Mouse (Mus musculus) heart, postnatal 0 days (tissue): ENCODE results near the gene Adm. TPM values are rescaled to one million over a fixed set of nuclear protein-coding genes. Genes with fewer than 3 reads are reported as not detected.

Experiments used
- ATAC-seq: fragments of 200-750 bp; cut with Nextera tagmentation; 2 replicates; pipeline ENCODE4 v1.8.0; 2017; ENCODE audit warnings: low read depth, moderate number of reproducible peaks, moderate library complexity; ENCODE audit not compliant: insufficient read depth
- DNase-seq: peaks from one replicate; pipeline ENCODE4 v3.0.0-alpha.2; 2016; ENCODE audit warnings: low spot score
- H3K27ac ChIP-seq: fragments of 300-500 bp; sonication (generic); 2 replicates; pipeline ENCODE4 v1.5.1; 2014; ENCODE audit warnings: low read depth, mild to moderate bottlenecking
- H3K27me3 ChIP-seq: fragments of 300-500 bp; sonication (generic); 2 replicates; pipeline ENCODE4 v1.6.1; 2014; ENCODE audit warnings: low read length, mixed read lengths; ENCODE audit not compliant: control insufficient read depth, insufficient read depth
- H3K36me3 ChIP-seq: fragments of 300-500 bp; sonication (generic); replicated peaks from 2 replicates; pipeline ENCODE4 v1.6.1; 2014; ENCODE audit warnings: low read length, mixed read lengths; ENCODE audit not compliant: control insufficient read depth, insufficient read depth
- H3K4me1 ChIP-seq: fragments of 300-500 bp; sonication (generic); 2 replicates; pipeline ENCODE4 v1.6.1; 2014; ENCODE audit warnings: antibody characterized with exemption; ENCODE audit not compliant: control insufficient read depth, insufficient read depth
- H3K4me2 ChIP-seq: fragments of 300-500 bp; sonication (generic); 2 replicates; pipeline ENCODE4 v1.6.1; 2014; ENCODE audit warnings: low read depth, mild to moderate bottlenecking, low read length, moderate library complexity
- H3K4me3 ChIP-seq: fragments of 300-500 bp; sonication (generic); 2 replicates; pipeline ENCODE4 v1.5.1; 2014; ENCODE audit warnings: low read depth, low read length
- H3K9ac ChIP-seq: fragments of 300-500 bp; sonication (generic); replicated peaks from 2 replicates; pipeline ENCODE4 v1.6.1; 2014; ENCODE audit warnings: low read depth, low read length, mixed read lengths
- H3K9me3 ChIP-seq: fragments of 300-500 bp; sonication (generic); replicated peaks from 2 replicates; pipeline ENCODE4 v1.6.1; 2016; ENCODE audit warnings: low read length; ENCODE audit not compliant: control insufficient read depth
- CTCF ChIP-seq: IDR thresholded peaks from 2 replicates; pipeline ENCODE4 v1.5.1; 2016; ENCODE audit warnings: antibody characterized with exemption, control low read depth, low read depth
- EP300 ChIP-seq: IDR thresholded peaks from 2 replicates; pipeline ENCODE4 v1.6.1; 2016; ENCODE audit warnings: antibody characterized with exemption, low read depth
- WGBS: fragments of 180-500 bp; shearing (Covaris S2); extraction: QIAGEN DNeasy Blood & Tissue Kit; methylation state at CpG from one replicate; pipeline ENCODE4 v1.1.7; 2014; 5-methylcytosine and 5-hydroxymethylcytosine counted together
- polyA plus RNA-seq: library from polyadenylated mRNA; unstranded; fragments of >200 nt; fragmentation: Nextera tagmentation; extraction: Ambion mirVana; gene quantifications from 2 replicates; pipeline ENCODE4 v1.2.1, GENCODE M21; 2015
- total RNA-seq: library from RNA; depleted of rRNA; stranded (reverse); fragments of >200 nt; gene quantifications from 2 replicates; pipeline ENCODE4 v1.2.3, GENCODE M21; 2014; ENCODE audit warnings: low replicate concordance; rRNA removed

Gene Adm
- total and polyA plus RNA-seq, 2 experiments from 2014 or later = 9.4 to 39.7 TPM

DNA sequence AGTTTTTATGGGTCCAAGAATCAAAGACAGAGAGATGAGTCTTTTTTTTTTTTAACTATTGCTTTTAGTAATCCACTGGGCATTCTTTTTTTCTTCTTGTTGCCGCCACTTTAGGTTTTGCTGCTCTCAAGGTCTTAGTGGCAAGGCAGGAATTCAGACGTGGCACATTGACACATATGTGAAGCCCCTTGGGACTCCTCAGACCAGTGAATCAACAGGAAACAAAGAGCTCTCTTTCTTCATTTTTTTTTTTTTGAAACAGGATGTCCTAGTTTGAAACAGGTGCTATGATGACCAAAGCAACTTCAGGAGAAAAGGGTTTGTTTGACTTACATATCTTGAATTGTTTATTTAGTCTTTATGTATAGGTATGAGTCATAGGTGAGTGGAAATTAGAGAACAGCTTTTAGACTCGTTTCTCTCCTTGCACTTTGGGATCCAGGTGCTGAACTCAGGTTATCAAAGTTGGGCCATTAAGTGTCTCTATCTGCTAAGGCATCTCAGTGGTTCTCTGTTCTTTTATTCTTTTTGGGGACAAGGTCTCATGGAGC is 31.0 kb downstream of the Adm start:
- Histone ChIP-seq H3K9ac (no peak overlapping the region), H3K4me3 (no peak overlapping the region), H3K4me1 (no peaks in the 10 kb centered on the region; the same call in 1 of the 2 replicates), H3K27me3 (no peaks in the 10 kb centered on the region), H3K9me3 (0 out of 2 replicates have a peak, but pooled peaks cover 4% of the 10 kb centered on the region), H3K27ac (no peak overlapping the region), H3K4me2 (no peak overlapping the region), H3K36me3 (no peaks in the 10 kb centered on the region)
- WGBS = 55% methylated on average over 3 of the region's 3 CpGs
- TF ChIP-seq CTCF (no peak), EP300 (no peak)
- DNase-seq = no peak
- no peak for ATAC-seq

DNA sequence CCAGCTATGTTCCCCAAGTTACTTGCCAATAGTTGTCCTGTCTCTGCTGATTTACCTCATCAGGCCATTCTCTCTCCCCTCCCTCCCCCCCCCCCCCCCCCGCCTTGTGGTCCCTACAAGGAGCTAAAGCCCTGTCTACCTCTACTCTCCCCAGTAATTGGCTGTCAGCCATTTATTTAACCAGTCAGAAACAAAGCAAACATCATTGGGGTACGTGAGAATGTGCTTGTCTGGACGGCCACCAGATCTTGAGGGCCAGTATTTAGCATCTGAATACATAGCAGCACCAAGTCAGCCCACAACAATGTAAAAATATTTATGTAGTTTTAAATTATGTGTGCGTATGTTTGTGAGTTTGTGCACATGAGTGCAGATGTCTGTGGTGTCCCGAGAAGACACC is 39.1 kb downstream of the Adm start:
- ATAC-seq (no peak), DNase-seq (no peak)
- H3K9ac ChIP-seq = no peak overlapping the region
- H3K36me3 ChIP-seq = no peaks in the 10 kb centered on the region
- no peak overlapping the region for H3K4me2 ChIP-seq
- 0 out of 2 replicates have a peak, but pooled peaks cover 7% of the 10 kb centered on the region for H3K4me1 ChIP-seq
- H3K27ac ChIP-seq = no peak overlapping the region
- no peak for TF ChIP-seq CTCF
- H3K4me3 ChIP-seq = no peak overlapping the region
- WGBS = 56% methylated on average over 5 of the region's 5 CpGs
- H3K27me3 ChIP-seq = no peaks in the 10 kb centered on the region
- H3K9me3 ChIP-seq = 0 out of 2 replicates have a peak, but pooled peaks cover 4% of the 10 kb centered on the region

DNA sequence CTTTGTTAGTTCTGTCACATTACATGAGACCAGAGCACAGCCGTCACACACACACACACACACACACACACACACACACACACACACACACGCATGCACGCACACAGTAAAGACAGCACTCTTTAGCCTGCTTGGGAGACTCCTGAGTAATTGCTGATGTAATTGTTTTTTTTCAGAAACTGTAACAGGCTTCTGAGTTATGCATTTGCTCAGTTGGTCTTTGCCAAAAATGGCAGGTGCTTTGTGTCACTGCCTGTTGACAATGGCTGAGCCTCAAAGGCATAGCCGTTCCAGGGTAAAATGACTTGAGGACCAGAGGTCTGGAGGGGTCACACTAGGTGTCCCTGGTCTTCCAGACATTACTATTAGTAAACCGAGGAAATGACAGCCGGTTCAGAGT is 40.8 kb downstream of the Adm start:
- WGBS = 43% methylated on average over 6 of the region's 6 CpGs
- DNase-seq (peak; percentile 54), ATAC-seq (peak; percentile 61)
- H3K9me3 ChIP-seq = no peaks in the 10 kb centered on the region
- H3K4me1 ChIP-seq = 0 out of 2 replicates have a peak, but pooled peaks cover 7% of the 10 kb centered on the region
- TF ChIP-seq EP300 = 0 out of 2 replicates have a peak, but pooled peaks have one; percentile 4
- no peak for TF ChIP-seq CTCF
- H3K4me2 ChIP-seq = no peak overlapping the region
- H3K27ac ChIP-seq = peak overlapping the region; percentile 69
- no peaks in the 10 kb centered on the region for H3K27me3 ChIP-seq
- no peaks in the 10 kb centered on the region for H3K36me3 ChIP-seq
- H3K4me3 ChIP-seq = no peak overlapping the region
- H3K9ac ChIP-seq = no peak overlapping the region

DNA sequence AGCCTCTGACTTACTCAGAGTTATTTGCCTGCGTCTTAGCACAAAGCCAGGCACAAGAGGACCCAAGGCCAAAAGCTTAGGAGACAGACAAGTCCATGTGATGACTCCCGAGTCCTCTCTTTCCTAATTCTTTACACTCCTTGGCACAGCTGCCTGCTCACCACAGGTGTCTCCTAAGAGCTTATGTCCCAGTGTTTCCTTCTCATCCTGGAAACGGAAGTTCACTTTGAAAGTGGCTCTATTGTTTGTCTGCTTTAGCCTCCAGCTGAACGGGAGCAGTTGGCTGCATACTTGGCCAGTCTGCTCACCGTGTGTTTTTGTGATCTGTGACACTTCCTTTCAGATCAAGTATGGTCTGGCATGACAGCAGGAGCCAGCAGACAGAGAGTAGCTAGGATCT is 41.3 kb downstream of the Adm start:
- ATAC-seq = peak; percentile 56
- TF ChIP-seq CTCF (no peak), EP300 (peak; percentile 23; the same call in 1 of the 2 replicates)
- DNase-seq = peak; percentile 36
- no peaks in the 10 kb centered on the region for H3K36me3 ChIP-seq
- 20% methylated on average over 5 of the region's 5 CpGs for WGBS
- H3K4me3 ChIP-seq = no peak overlapping the region
- H3K9ac ChIP-seq = no peak overlapping the region
- H3K4me1 ChIP-seq = 0 out of 2 replicates have a peak, but pooled peaks cover 7% of the 10 kb centered on the region
- no peak overlapping the region for H3K4me2 ChIP-seq
- no peaks in the 10 kb centered on the region for H3K27me3 ChIP-seq
- H3K9me3 ChIP-seq = no peaks in the 10 kb centered on the region
- peak overlapping the region; percentile 69 for H3K27ac ChIP-seq

DNA sequence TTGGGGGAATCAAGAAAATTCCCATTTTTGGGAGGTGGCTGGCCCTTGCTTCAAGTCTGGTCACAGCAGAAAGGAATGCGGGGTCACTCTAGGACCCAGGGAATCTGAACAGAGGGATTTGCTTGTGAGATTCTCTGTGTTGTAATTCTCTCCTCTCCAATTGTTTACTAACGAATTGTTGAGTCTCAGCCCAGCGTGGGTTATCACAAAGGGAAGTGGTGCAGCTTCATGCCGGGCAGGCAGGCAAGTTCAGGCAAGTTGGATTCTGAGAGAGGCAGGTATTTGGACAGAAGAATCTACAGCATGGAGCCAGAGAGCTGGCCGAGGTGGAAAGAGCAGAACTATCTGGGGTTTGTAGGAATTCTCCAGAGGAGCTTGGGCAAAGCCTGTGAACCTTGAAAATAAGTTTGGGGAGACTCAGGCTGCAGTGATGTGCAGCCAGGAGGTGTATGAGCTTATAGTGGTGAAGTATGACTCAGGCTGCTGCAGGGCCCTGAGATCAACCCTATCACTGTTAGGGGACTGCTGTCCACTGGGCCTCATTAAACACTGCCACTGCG is 43.7 kb downstream of the Adm start:
- H3K4me1 ChIP-seq = 0 out of 2 replicates have a peak, but pooled peaks cover 7% of the 10 kb centered on the region
- 40% methylated on average over 6 of the region's 6 CpGs for WGBS
- no peak overlapping the region for H3K9ac ChIP-seq

More for the DNA sequence above, 43.7 kb downstream of the Adm start:
- Histone ChIP-seq H3K4me3 (no peak overlapping the region), H3K27me3 (no peaks in the 10 kb centered on the region), H3K36me3 (no peaks in the 10 kb centered on the region), H3K4me2 (no peak overlapping the region), H3K9me3 (no peaks in the 10 kb centered on the region), H3K27ac (no peak overlapping the region; the same call in 1 of the 2 replicates)
- DNase-seq (no peak), ATAC-seq (no peak)
- TF ChIP-seq EP300 = no peak
- no peak for TF ChIP-seq CTCF

Other genes with a start within 250 kb of the Adm start
- 56.9 and 64.6 TPM in 2 replicates for gene Sbf2, start 12.7 kb upstream of the Adm start, total RNA-seq
- gene Sbf2, start 12.7 kb upstream of the Adm start, polyA plus RNA-seq = 19.2 and 21.3 TPM in 2 replicates
- gene Ampd3, start 140.5 kb downstream of the Adm start, total RNA-seq = 12.2 and 19.7 TPM in 2 replicates
- 12.8 and 15.6 TPM in 2 replicates for gene Ampd3, start 140.5 kb downstream of the Adm start, polyA plus RNA-seq
- 59.9 and 144 TPM in 2 replicates for gene Rnf141, start 216.8 kb downstream of the Adm start, total RNA-seq
- gene Rnf141, start 216.8 kb downstream of the Adm start, polyA plus RNA-seq = 22.7 and 26.4 TPM in 2 replicates
- gene Lyve1, start 235.6 kb downstream of the Adm start, total RNA-seq = 38.9 and 56.7 TPM in 2 replicates
- 13.8 and 15.2 TPM in 2 replicates for gene Lyve1, start 235.6 kb downstream of the Adm start, polyA plus RNA-seq